Mouse (Mus musculus) heart, postnatal 0 days (tissue): ENCODE measurements around the gene Ndufv1.

Experiments used
- CTCF ChIP-seq: IDR thresholded peaks from 2 replicates; pipeline ENCODE4 v1.5.1; 2016; ENCODE audit warnings: antibody characterized with exemption, control low read depth, low read depth
- EP300 ChIP-seq: IDR thresholded peaks from 2 replicates; pipeline ENCODE4 v1.6.1; 2016; ENCODE audit warnings: antibody characterized with exemption, low read depth

- TF ChIP-seq CTCF: no peak
- TF ChIP-seq EP300: no peak
Observed at GRCm38 (mm10) chr19:4051016-4051415, 38.4 kb upstream of the Ndufv1 start.
